Mouse (Mus musculus) stomach, embryonic 14.5 days (tissue): ENCODE measurements at regions not wholly inside any gene's neighbourhood (a gene's known extent, or its start where the extent isn't known, plus 50 kb on each side); places are given as distances from the start of the nearest gene placed in this dataset.

Experiments
- ATAC-seq: fragments of 200-750 bp; cut with Nextera tagmentation; 2 replicates; pipeline ENCODE4 v1.8.0; 2017; ENCODE audit warnings: low read depth, moderate TSS enrichment; ENCODE audit not compliant: insufficient number of reproducible peaks, insufficient read depth, low FRiP score
- H3K27ac ChIP-seq: fragments of 300-500 bp; sonication (generic); 2 replicates; pipeline ENCODE4 v1.5.1; 2014; ENCODE audit warnings: mild to moderate bottlenecking, low read length, moderate library complexity, mixed read lengths
- H3K27me3 ChIP-seq: fragments of 300-500 bp; sonication (generic); 2 replicates; pipeline ENCODE4 v1.6.1; 2014; ENCODE audit warnings: low read length, control low read depth, mixed read lengths; ENCODE audit not compliant: control insufficient read depth, insufficient read depth
- H3K36me3 ChIP-seq: fragments of 300-500 bp; sonication (generic); 2 replicates; pipeline ENCODE4 v1.6.1; 2014; ENCODE audit warnings: mild to moderate bottlenecking, control low read depth, low read length, moderate library complexity, mixed read lengths; ENCODE audit not compliant: control insufficient read depth, insufficient read depth
- H3K4me1 ChIP-seq: fragments of 300-500 bp; sonication (generic); 2 replicates; pipeline ENCODE4 v1.6.1; 2014; ENCODE audit warnings: low read length, control low read depth, mixed read lengths; ENCODE audit not compliant: control insufficient read depth, insufficient read depth
- H3K4me2 ChIP-seq: fragments of 300-500 bp; sonication (generic); replicated peaks from 2 replicates; pipeline ENCODE4 v1.6.1; 2014; ENCODE audit warnings: low read depth, low read length, control low read depth
- H3K4me3 ChIP-seq: fragments of 300-500 bp; sonication (generic); 2 replicates; pipeline ENCODE4 v1.5.1; 2014; ENCODE audit warnings: low read depth, low read length, control low read depth
- H3K9ac ChIP-seq: fragments of 300-500 bp; sonication (generic); replicated peaks from 2 replicates; pipeline ENCODE4 v1.6.1; 2014; ENCODE audit warnings: low read depth, mild to moderate bottlenecking, control low read depth, low read length, moderate library complexity, mixed read lengths
- H3K9me3 ChIP-seq: fragments of 300-500 bp; sonication (generic); 2 replicates; pipeline ENCODE4 v1.6.1; 2016; ENCODE audit warnings: low read depth, low read length, control low read depth; ENCODE audit not compliant: control insufficient read depth
- WGBS: fragments of 180-500 bp; shearing (Covaris S2); extraction: QIAGEN DNeasy Blood & Tissue Kit; methylation state at CpG from one replicate; pipeline ENCODE4 v1.1.7; 2014; 5-methylcytosine and 5-hydroxymethylcytosine counted together

DNA sequence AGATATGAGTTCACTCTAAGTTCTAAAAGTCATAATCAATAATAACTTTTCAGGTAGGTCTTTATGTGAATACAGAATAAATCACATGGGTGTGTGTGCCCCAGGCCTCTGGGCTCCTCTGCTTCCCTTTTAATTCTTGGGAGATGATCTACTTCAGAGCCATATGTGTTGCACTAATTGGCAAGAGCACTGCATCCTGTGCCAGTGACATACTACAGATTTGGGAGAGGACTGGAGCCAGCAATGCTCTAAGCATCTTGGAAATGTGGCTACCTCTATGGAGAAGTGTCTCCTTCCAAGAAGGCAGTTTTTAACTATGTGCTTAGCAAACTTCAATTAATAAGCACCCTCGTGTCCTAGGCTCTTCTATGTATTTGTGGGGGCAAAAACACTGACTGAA lies 416.6 kb downstream of the Brinp2 start:
- Histone ChIP-seq H3K4me2 (no peak overlapping the region), H3K27me3 (no peaks in the 10 kb centered on the region), H3K4me3 (no peak overlapping the region), H3K9me3 (no peaks in the 10 kb centered on the region), H3K36me3 (no peaks in the 10 kb centered on the region), H3K27ac (no peak overlapping the region), H3K9ac (no peak overlapping the region), H3K4me1 (no peaks in the 10 kb centered on the region)
- no peak for ATAC-seq
- WGBS, result 74% methylated on average over 1 of the region's 1 CpGs

DNA sequence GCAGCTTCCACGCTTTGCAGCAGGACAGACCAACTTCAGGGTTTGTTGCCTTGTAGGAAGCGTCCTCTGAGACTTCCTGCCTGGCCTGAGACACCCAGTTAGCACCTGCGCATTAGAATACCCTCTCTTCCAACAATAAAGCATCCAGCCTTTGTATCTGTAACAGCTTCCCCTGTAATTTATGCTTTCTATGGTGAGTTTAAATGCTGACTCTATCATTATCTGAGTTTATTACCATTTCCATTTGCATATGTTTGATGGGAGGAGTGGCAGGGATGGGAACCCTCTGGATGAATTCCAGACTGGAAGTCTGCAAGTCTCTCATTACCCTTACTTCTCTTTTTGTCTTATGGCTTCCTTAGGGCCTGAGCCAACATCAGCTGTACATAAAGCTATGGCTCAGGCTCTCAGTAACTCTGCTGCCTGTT lies 415.8 kb downstream of the Brinp2 start:
- no peaks in the 10 kb centered on the region for H3K36me3 ChIP-seq
- H3K9me3 ChIP-seq, result no peaks in the 10 kb centered on the region
- no peaks in the 10 kb centered on the region for H3K4me1 ChIP-seq
- no peak overlapping the region for H3K4me3 ChIP-seq
- no peak overlapping the region for H3K9ac ChIP-seq
- 47% methylated on average over 3 of the region's 3 CpGs for WGBS
- ATAC-seq, result no peak
- H3K4me2 ChIP-seq, result no peak overlapping the region
- no peaks in the 10 kb centered on the region for H3K27me3 ChIP-seq
- no peak overlapping the region for H3K27ac ChIP-seq

DNA sequence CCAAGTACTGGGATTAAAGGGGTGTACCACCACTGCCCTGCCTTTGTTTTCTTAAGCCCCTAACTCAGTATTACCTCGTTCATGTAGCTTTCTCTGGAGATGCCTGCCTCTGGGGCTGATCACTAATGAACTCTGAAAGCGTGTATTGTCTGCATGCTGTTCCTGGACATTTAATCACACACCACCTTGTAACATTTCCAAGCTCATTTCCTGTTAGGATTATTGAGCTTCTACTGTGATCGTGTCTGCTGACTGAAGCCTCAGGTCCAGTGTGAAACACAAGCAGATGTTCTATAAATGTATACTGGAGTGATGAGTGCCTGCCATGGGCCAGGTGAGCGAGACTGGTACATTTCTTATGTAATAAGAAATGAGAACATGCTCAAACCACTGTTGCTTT lies 398.6 kb downstream of the Brinp2 start:
- Histone ChIP-seq H3K4me2 (no peak overlapping the region), H3K27me3 (no peaks in the 10 kb centered on the region), H3K36me3 (no peaks in the 10 kb centered on the region), H3K4me1 (no peaks in the 10 kb centered on the region), H3K9me3 (no peaks in the 10 kb centered on the region), H3K4me3 (no peak overlapping the region), H3K9ac (no peak overlapping the region), H3K27ac (no peak overlapping the region)
- 58% methylated on average over 4 of the region's 4 CpGs for WGBS
- ATAC-seq, result no peak

DNA sequence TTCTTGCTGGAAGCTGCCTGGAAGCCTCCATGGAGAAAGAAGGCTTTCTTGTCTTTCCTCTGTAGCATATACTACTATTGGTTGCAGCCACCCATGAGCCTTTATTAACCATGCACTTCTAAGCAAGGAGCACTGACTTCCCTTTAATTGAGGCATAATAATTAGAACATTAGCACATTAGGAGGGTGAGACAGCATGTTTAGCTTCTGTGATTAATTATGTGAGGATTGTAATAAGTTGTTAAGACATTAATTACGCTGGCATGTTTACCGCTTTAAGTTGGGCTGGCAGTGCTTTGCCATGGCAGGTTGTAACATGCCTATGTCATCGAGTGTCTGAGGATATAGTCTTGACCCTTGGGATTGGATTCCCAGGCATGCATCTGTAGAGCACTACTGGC lies 391.7 kb downstream of the Brinp2 start:
- ATAC-seq, result no peak
- Histone ChIP-seq H3K36me3 (no peaks in the 10 kb centered on the region), H3K9ac (no peak overlapping the region), H3K4me2 (no peak overlapping the region), H3K27ac (no peak overlapping the region), H3K4me3 (no peak overlapping the region), H3K27me3 (no peaks in the 10 kb centered on the region), H3K4me1 (no peaks in the 10 kb centered on the region), H3K9me3 (no peaks in the 10 kb centered on the region)
- WGBS, result 75% methylated on average over 3 of the region's 3 CpGs

DNA sequence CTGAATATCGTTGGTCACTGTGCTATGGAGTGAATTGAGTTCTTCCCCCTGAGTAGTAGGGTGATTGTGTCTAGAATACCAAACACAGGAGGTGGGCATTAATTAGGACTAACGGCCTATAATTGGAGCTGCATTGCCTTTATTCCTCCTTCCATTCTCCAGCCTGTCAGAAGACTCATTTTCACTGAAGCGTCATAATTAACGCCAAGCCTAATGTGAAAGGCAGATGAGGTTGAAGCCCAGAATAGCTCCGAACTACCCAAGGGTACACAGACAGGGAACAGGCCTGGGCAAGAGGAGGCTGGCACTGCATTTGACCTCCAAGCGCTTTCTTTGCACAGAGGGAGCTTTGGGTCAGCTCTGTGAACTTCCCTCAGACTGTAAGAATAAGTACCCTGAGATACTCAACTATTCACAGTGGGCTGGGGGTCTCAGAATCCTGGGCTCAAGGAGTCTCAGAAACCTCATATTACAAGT lies 386.5 kb downstream of the Brinp2 start:
- Histone ChIP-seq H3K27ac (no peak overlapping the region), H3K4me3 (no peak overlapping the region), H3K4me1 (no peaks in the 10 kb centered on the region), H3K9ac (no peak overlapping the region), H3K4me2 (no peak overlapping the region), H3K36me3 (no peaks in the 10 kb centered on the region), H3K27me3 (no peaks in the 10 kb centered on the region), H3K9me3 (no peaks in the 10 kb centered on the region)
- 74% methylated on average over 6 of the region's 6 CpGs for WGBS
- ATAC-seq, result no peak

DNA sequence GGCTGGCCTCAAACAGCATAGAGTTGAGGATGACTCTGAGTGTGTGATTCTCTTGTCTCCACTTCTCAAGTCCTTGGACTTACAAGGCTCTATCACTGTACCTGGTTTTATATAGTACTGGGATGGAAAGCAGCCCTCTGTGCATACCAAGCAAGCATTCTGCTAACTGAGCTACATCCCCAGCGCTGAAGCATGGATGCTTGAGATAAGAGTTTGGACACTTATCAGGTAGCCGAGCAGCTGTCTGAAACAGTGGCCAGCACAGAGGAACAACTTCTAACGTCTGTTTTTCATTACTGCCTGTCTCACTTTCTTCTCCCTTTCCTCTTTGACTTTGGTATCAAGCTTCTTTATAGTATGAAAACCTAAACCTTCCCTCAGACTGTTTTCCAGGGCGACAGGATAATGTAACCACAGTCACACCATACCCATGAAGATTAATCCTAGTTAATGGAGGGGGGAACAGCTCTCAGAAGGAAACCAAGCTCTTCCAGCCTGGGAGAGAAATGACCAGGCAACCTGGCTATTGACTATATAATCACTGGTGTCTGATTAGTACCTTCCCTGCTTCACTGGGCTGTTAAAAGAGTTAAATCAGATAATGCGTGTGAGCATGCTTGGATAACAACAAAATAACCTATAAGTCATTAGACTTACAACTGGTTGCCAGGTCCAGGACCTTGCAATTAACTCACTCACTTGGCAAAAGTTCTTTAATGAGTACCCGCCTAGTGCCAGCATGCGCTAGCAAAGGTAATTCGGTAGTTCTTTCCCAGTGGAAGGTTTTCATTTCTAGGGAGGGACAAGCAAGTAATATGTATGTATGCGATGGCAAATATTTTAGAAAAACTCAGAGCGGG lies 382.5 kb downstream of the Brinp2 start:
- H3K9me3 ChIP-seq, result no peaks in the 10 kb centered on the region
- H3K4me2 ChIP-seq, result no peak overlapping the region
- no peaks in the 10 kb centered on the region for H3K27me3 ChIP-seq
- WGBS, result 75% methylated on average over 10 of the region's 10 CpGs
- H3K9ac ChIP-seq, result no peak overlapping the region
- no peaks in the 10 kb centered on the region for H3K4me1 ChIP-seq
- ATAC-seq, result no peak
- no peak overlapping the region for H3K27ac ChIP-seq
- H3K4me3 ChIP-seq, result no peak overlapping the region
- no peaks in the 10 kb centered on the region for H3K36me3 ChIP-seq

DNA sequence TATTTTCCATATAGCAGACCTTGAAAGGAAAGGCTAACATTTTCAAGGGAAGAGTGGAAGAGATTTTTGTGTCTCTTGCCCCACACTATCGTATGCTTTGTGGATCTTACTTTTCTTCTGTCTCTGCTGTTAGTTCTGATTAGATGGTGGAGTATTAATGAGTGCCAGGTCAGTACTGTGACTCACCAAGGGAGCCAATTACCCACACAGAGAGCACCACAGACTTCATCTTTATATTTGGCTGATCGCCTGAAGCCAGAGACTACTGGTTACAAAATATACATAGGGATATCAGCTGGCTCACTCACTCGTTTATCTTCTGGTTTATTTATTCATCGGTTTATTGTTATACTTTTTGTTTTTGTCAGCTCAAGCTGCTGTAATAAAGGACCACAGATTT lies 381.5 kb downstream of the Brinp2 start:
- no peaks in the 10 kb centered on the region for H3K27me3 ChIP-seq
- H3K36me3 ChIP-seq, result no peaks in the 10 kb centered on the region
- no peak overlapping the region for H3K9ac ChIP-seq
- no peak for ATAC-seq
- no peak overlapping the region for H3K4me2 ChIP-seq
- no peaks in the 10 kb centered on the region for H3K4me1 ChIP-seq
- no peak overlapping the region for H3K4me3 ChIP-seq
- no peaks in the 10 kb centered on the region for H3K9me3 ChIP-seq
- 67% methylated on average over 4 of the region's 4 CpGs for WGBS
- no peak overlapping the region for H3K27ac ChIP-seq

DNA sequence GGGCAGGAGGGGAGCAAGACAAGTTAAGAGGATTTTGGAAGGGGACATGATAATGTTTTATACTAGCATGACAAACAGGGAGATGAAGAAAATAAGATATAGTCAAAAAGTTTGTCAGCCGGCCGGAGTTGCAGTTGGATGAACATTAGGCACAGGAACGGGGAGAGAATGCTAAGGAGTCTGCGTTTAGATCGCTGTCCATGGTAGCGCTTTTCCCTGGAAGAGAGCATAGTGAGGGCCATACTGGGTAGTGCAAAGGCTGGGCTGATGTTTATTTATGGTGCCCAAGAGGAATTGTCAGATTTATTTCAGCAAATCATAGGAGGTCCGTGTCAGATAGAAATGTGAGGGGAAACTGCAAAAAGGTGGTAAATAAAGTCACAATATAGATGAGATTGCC lies 337.0 kb downstream of the Brinp2 start:
- Histone ChIP-seq H3K4me2 (no peak overlapping the region), H3K36me3 (no peaks in the 10 kb centered on the region), H3K27ac (no peak overlapping the region), H3K4me3 (no peak overlapping the region), H3K27me3 (no peaks in the 10 kb centered on the region), H3K9me3 (no peaks in the 10 kb centered on the region), H3K9ac (no peak overlapping the region), H3K4me1 (no peaks in the 10 kb centered on the region)
- WGBS, result 16% methylated on average over 7 of the region's 7 CpGs
- ATAC-seq, result no peak

DNA sequence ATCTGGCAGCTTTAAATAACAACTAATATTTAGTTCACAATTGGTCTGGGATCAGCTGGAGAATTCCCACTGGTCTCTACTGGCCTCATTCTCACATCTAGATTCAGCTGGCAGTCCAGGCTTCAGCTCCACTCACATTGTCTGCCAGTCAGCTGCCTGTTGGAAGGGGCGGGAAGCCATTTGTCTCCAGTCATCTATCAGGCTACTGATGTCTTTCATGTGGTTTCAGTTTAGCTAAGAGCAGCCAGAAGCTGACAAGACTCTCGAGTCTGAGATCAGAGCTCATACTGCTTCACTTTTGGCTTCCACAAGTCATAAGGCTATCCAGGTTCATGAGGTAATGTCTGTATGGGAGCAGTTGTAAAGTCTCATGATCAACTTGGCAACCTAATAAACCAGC lies 316.4 kb downstream of the Brinp2 start:
- Histone ChIP-seq H3K9ac (no peak overlapping the region), H3K36me3 (no peaks in the 10 kb centered on the region), H3K27ac (no peak overlapping the region), H3K27me3 (no peaks in the 10 kb centered on the region), H3K4me2 (no peak overlapping the region), H3K4me3 (no peak overlapping the region), H3K4me1 (no peaks in the 10 kb centered on the region), H3K9me3 (no peaks in the 10 kb centered on the region)
- WGBS, result 24% methylated on average over 2 of the region's 2 CpGs
- no peak for ATAC-seq
